Comparison of ENCODE assay signal across 8 mouse cellular contexts in the genomic region with DNA sequence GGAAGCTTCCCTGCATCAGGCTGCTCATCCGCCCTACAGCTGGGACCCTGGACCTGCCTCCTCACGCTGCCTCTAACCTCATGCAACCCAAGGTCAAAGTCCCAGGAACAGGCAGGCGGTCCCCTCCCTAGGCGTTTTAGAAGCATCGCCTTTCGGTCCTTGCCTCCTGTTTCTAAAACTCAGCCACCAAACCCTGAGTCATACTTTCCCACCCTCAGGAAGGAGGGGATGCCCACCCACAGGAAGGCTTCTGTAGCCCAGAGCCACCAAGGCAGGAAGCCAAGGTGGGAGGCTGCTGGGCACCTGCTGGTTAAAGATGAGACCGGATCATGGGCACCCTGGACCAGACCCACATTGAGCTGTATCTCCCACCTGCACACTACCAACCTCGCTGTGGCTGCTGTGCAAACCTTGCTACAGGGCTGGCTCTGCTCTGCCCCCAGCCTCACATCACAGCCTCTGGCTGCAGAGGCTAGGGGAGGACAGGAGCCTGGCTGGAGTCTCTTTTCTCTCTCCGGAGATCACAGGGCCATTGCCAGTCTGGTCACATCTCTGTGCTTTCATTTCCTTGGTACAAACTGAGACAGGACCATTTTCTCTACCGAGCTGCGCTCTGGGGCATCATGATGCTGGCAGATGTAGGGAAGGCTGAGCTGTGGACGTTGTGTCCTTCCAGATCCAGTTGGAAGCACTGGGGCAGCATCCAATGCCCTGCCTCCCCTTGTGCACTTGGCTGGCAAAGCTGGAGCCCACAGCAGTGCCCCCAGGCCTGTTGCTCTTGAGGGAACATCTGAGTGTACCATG.
A peak's percentile ranks its signal among the peaks of the same experiment; 100 is the strongest.
DNase-seq lines count a peak whose midpoint lies in the region; ATAC-seq lines count a peak whose summit lies in the region.

No protein-coding gene starts in this region.

- H3K27ac ChIP-seq in heart, embryonic 10.5 days: peak overlapping the region; percentile 87
- H3K27ac ChIP-seq in heart, embryonic 16.5 days (ENCODE audit: low read length): peak overlapping the region; percentile 95

- 51% methylated on average over 12 of the region's 12 CpGs for WGBS in heart, embryonic 10.5 days
- WGBS in heart, embryonic 16.5 days: 52% methylated on average over 12 of the region's 12 CpGs

- ATAC-seq in heart, embryonic 16.5 days (replicated peaks; ENCODE audit: extremely low read depth, insufficient read depth, low FRiP score): no peak

- H3K4me2 ChIP-seq in heart, embryonic 16.5 days (ENCODE audit: low read depth, low read length): peak overlapping the region; percentile 55

- H3K36me3 ChIP-seq in heart, embryonic 10.5 days: no peaks in the 10 kb centered on the region; the same call in 1 of the 2 replicates
- no peaks in the 10 kb centered on the region for H3K36me3 ChIP-seq in heart, embryonic 16.5 days (ENCODE audit: control insufficient read depth, insufficient read depth)

- H3K9ac ChIP-seq in heart, embryonic 16.5 days (ENCODE audit: low read length): peak overlapping the region; percentile 68

- intact Hi-C loops in left cerebral cortex, postnatal 36 days (cut with DNase I): loop anchor here (1.0 to 2.0 kb wide), 3 partner anchors 12 to 61 kb away; a partner anchor contains a TSS

- peak overlapping the region; percentile 34; the same call in 1 of the 2 replicates for H3K4me3 ChIP-seq in heart, embryonic 10.5 days
- peak overlapping the region; percentile 39 for H3K4me3 ChIP-seq in heart, embryonic 16.5 days (ENCODE audit: low read length)

- H3K4me1 ChIP-seq in heart, embryonic 10.5 days: peaks cover 82% of the 10 kb centered on the region
- H3K4me1 ChIP-seq in heart, embryonic 16.5 days (ENCODE audit: control insufficient read depth, insufficient read depth, low read length): peaks cover 80% of the 10 kb centered on the region

- H3K9me3 ChIP-seq in heart, embryonic 10.5 days: no peaks in the 10 kb centered on the region
- H3K9me3 ChIP-seq in heart, embryonic 16.5 days (replicated peaks; ENCODE audit: control insufficient read depth, low read length): no peaks in the 10 kb centered on the region

- no peak for DNase-seq in heart, embryonic 10.5 days (ENCODE audit: low spot score)
- no peak for DNase-seq in heart, adult 9 months (ENCODE audit: low spot score in 2 of 2)
- DNase-seq in MN1 (ENCODE audit: low spot score): peak; percentile 36
- peak; percentile 77 to 78 for DNase-seq in left cerebral cortex, postnatal 36 days (ENCODE audit: low spot score in 2 of 2)
- DNase-seq in right cerebral cortex, adult 18-20 months: peak; percentile 84
- DNase-seq in ovary, postnatal 10 days (ENCODE audit: low spot score): no peak
- DNase-seq in spleen, postnatal 10 days (ENCODE audit: low spot score in 2 of 2): no peak

- H3K27me3 ChIP-seq in heart, embryonic 10.5 days (ENCODE audit: insufficient read depth, poor library complexity, severe bottlenecking): no peaks in the 10 kb centered on the region
- H3K27me3 ChIP-seq in heart, embryonic 16.5 days (ENCODE audit: control insufficient read depth, insufficient read depth, low read length): no peaks in the 10 kb centered on the region

Comparison
In these comparisons a context has a peak if more than half of its experiments do, and no peak if none do; other contexts are left out.
1. DNase-seq: peak in MN1 (single experiment), left cerebral cortex, postnatal 36 days (2 of 2) and right cerebral cortex, adult 18-20 months (single experiment); none in heart, embryonic 10.5 days (single experiment), heart, adult 9 months (0 of 2), ovary, postnatal 10 days (single experiment) and spleen, postnatal 10 days (0 of 2).